Mouse (Mus musculus) neural tube, embryonic 15.5 days (tissue): ENCODE measurements around the gene Ubap2l. TPM values are rescaled to one million over a fixed set of nuclear protein-coding genes. Genes with fewer than 3 reads are reported as not detected.

Experiments used
- ATAC-seq: fragments of 200-750 bp; cut with Nextera tagmentation; 2 replicates; pipeline ENCODE4 v1.8.0; 2017; ENCODE audit warnings: mild to moderate bottlenecking, moderate TSS enrichment, moderate library complexity; ENCODE audit not compliant: low FRiP score
- H3K27ac ChIP-seq: fragments of 300-500 bp; sonication (generic); replicated peaks from 2 replicates; pipeline ENCODE4 v1.5.1; 2015; ENCODE audit warnings: mild to moderate bottlenecking, inconsistent platforms
- H3K27me3 ChIP-seq: fragments of 300-500 bp; sonication (generic); replicated peaks from 2 replicates; pipeline ENCODE4 v1.6.1; 2015; ENCODE audit warnings: inconsistent platforms
- H3K36me3 ChIP-seq: fragments of 300-500 bp; sonication (generic); 2 replicates; pipeline ENCODE4 v1.6.1; 2015; ENCODE audit warnings: inconsistent platforms
- H3K4me1 ChIP-seq: fragments of 300-500 bp; sonication (generic); 2 replicates; pipeline ENCODE4 v1.6.1; 2015; ENCODE audit warnings: inconsistent platforms
- H3K4me2 ChIP-seq: fragments of 300-500 bp; sonication (generic); 2 replicates; pipeline ENCODE4 v1.6.1; 2015; ENCODE audit warnings: inconsistent platforms, mild to moderate bottlenecking, moderate library complexity
- H3K4me3 ChIP-seq: fragments of 300-500 bp; sonication (generic); replicated peaks from 2 replicates; pipeline ENCODE4 v1.5.1; 2015; ENCODE audit warnings: mild to moderate bottlenecking, inconsistent platforms
- H3K9ac ChIP-seq: fragments of 300-500 bp; sonication (generic); replicated peaks from 2 replicates; pipeline ENCODE4 v1.6.1; 2015; ENCODE audit warnings: mild to moderate bottlenecking, inconsistent platforms
- H3K9me3 ChIP-seq: fragments of 300-500 bp; sonication (generic); replicated peaks from 2 replicates; pipeline ENCODE4 v1.6.1; 2016; ENCODE audit warnings: inconsistent platforms
- WGBS: fragments of 180-500 bp; shearing (Covaris S2); methylation state at CpG from one replicate; pipeline ENCODE4 v1.1.7; 2015; ENCODE audit warnings: mixed read lengths; 5-methylcytosine and 5-hydroxymethylcytosine counted together
- polyA plus RNA-seq: library from polyadenylated mRNA; unstranded; fragments of >200 nt; fragmentation: Nextera tagmentation; extraction: Ambion mirVana; gene quantifications from 2 replicates; pipeline ENCODE4 v1.2.1, GENCODE M21; 2015

Gene Ubap2l
- polyA plus RNA-seq, 1 experiment from 2014 or later = 122 TPM

DNA sequence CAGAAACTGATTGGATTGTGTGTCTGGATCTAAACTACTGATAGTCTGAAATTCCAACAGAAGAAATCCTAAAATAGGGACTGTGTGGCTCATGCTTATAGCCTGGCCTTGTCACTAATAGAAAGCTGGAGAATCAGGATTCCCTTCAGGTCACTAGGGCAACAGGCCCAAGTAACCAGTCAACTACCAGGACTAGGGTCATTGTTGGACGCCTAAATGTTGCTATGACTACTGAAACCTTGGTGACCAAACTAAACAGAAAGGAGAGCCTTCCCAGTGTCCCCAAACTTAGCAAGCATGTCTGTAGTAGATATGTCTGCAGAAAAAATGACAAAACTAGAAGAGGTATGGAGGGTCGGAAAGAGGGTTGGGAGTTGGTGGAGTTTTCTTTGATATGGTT, 10.1 kb upstream of the Ubap2l start:
- peaks cover 47% of the 10 kb centered on the region for H3K36me3 ChIP-seq
- H3K4me3 ChIP-seq = no peak overlapping the region
- H3K4me2 ChIP-seq = no peak overlapping the region
- no peak overlapping the region for H3K9ac ChIP-seq
- ATAC-seq = no peak
- H3K4me1 ChIP-seq = no peaks in the 10 kb centered on the region
- H3K9me3 ChIP-seq = no peaks in the 10 kb centered on the region
- WGBS = 66% methylated on average over 2 of the region's 2 CpGs
- no peaks in the 10 kb centered on the region for H3K27me3 ChIP-seq
- H3K27ac ChIP-seq = no peak overlapping the region

DNA sequence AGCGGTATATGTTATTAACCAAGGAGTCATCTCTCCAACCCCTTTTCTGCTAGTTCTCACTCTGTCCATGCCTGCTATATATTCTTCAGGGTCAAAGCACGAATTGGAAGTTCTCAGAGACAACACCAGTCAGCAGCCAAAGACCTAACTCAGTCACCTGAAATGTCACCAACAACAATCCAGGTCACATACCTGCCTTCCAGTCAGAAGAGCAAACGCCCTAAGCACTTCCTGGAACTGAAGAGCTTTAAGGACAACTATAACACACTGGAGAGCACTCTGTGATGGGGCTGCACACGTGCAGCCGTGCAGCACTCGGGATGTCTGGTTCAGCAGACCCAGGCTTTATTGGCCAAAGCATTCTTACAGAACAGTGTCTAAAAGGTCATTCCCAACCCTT, 9.1 kb upstream of the Ubap2l start:
- Histone ChIP-seq H3K27ac (no peak overlapping the region), H3K27me3 (no peaks in the 10 kb centered on the region), H3K4me2 (no peak overlapping the region), H3K9ac (no peak overlapping the region), H3K4me1 (no peaks in the 10 kb centered on the region), H3K36me3 (peaks cover 57% of the 10 kb centered on the region), H3K4me3 (no peak overlapping the region), H3K9me3 (no peaks in the 10 kb centered on the region)
- WGBS = 97% methylated on average over 6 of the region's 6 CpGs
- ATAC-seq = no peak

DNA sequence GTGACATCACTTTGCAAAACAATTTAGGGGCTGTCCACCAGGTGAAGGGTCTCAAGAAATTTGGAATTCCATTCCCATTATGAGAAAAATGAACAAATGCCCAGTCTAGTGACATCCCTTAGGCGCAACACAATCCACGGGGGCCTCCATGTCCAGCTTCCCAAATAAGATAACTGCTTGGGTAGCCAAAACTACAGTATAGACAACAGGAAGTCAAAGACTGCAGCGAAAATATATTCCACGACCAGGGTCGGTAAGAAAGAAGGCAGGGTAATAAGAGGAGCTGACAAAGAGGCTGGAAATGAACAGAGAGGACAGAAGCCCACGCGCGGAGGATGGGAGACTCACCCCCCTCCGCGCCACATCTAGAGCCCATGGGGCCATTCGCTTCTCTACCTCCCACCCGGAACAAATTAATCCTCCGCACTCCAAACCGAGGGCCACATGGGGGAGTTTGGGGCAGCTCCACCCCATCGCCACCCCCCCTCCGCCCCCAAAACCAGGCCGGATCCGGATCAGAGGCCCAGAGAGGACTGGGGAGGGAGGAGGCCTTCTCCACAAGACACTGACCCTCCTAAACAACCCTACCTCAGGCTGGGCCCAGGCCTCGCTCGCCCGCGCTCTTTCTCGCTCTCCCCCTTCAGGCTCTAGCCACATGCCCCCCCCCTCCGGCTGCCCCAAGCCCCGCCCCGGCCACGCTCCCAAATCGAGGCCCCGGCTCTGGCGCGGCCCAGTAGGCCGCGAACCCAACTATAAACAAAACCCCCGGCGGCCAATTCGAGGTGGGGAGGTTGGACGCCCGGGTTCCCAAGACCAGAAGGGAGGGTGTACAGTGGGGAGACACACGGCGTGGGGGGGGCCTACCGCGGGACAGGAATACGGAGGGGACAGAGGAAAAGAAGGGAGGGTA, 732 bp downstream of the Ubap2l start, which contains the start of gene 4933434E20Rik:
TSS of gene 4933434E20Rik (plus strand) at position 196 of the 910 bp plus-strand sequence.
- Histone ChIP-seq H3K36me3 (peaks cover 21% of the 10 kb centered on the region), H3K27ac (peak within 1 kb of the TSS; percentile 95), H3K9me3 (no peaks in the 10 kb centered on the region), H3K9ac (peak within 1 kb of the TSS; percentile 99), H3K27me3 (no peaks in the 10 kb centered on the region), H3K4me2 (peak within 1 kb of the TSS; percentile 71), H3K4me1 (peaks cover 39% of the 10 kb centered on the region), H3K4me3 (peak within 1 kb of the TSS; percentile 89)
- WGBS = under 1% methylated on average over 40 of the region's 43 CpGs
- ATAC-seq = peak; percentile 77

GRCm38 (mm10) chr3:90049691-90050090, 2.7 kb downstream of the Ubap2l start:
- Histone ChIP-seq H3K27me3 (no peaks in the 10 kb centered on the region), H3K36me3 (peaks cover 19% of the 10 kb centered on the region), H3K4me1 (peaks cover 30% of the 10 kb centered on the region), H3K27ac (no peak overlapping the region), H3K4me3 (no peak overlapping the region), H3K9ac (no peak overlapping the region), H3K9me3 (no peaks in the 10 kb centered on the region), H3K4me2 (no peak overlapping the region)
- WGBS = 66% methylated on average over 3 of the region's 3 CpGs
- no peak for ATAC-seq

- H3K27ac ChIP-seq = no peak overlapping the region
- H3K4me1 ChIP-seq = no peaks in the 10 kb centered on the region
- no peak overlapping the region for H3K4me3 ChIP-seq
- H3K9ac ChIP-seq = no peak overlapping the region
- peaks cover 61% of the 10 kb centered on the region for H3K36me3 ChIP-seq
- H3K4me2 ChIP-seq = no peak overlapping the region
- no peaks in the 10 kb centered on the region for H3K9me3 ChIP-seq
- 98% methylated on average over 1 of the region's 1 CpGs for WGBS
- no peak for ATAC-seq
- no peaks in the 10 kb centered on the region for H3K27me3 ChIP-seq
Measured at GRCm38 (mm10) chr3:90036263-90036662, 16.2 kb downstream of the Ubap2l start.

GRCm38 (mm10) chr3:90034653-90035052, 17.8 kb downstream of the Ubap2l start:
- H3K27ac ChIP-seq = no peak overlapping the region
- no peaks in the 10 kb centered on the region for H3K4me1 ChIP-seq
- no peak overlapping the region for H3K9ac ChIP-seq
- no peak for ATAC-seq
- no peak overlapping the region for H3K4me3 ChIP-seq
- 90% methylated on average over 2 of the region's 2 CpGs for WGBS
- H3K4me2 ChIP-seq = no peak overlapping the region
- no peaks in the 10 kb centered on the region for H3K27me3 ChIP-seq
- peaks cover 69% of the 10 kb centered on the region for H3K36me3 ChIP-seq
- H3K9me3 ChIP-seq = no peaks in the 10 kb centered on the region

- peaks cover 94% of the 10 kb centered on the region for H3K36me3 ChIP-seq
- no peak overlapping the region for H3K27ac ChIP-seq
- no peak overlapping the region for H3K4me2 ChIP-seq
- H3K9me3 ChIP-seq = no peaks in the 10 kb centered on the region
- no peaks in the 10 kb centered on the region for H3K4me1 ChIP-seq
- no peak overlapping the region for H3K9ac ChIP-seq
- H3K4me3 ChIP-seq = no peak overlapping the region
- 93% methylated on average over 4 of the region's 4 CpGs for WGBS
- H3K27me3 ChIP-seq = no peaks in the 10 kb centered on the region
- no peak for ATAC-seq
Measured at GRCm38 (mm10) chr3:90016626-90017025, 35.8 kb downstream of the Ubap2l start.

- Histone ChIP-seq H3K36me3 (peaks cover 96% of the 10 kb centered on the region), H3K27me3 (no peaks in the 10 kb centered on the region), H3K4me1 (no peaks in the 10 kb centered on the region), H3K9me3 (no peaks in the 10 kb centered on the region), H3K9ac (no peak overlapping the region), H3K27ac (no peak overlapping the region), H3K4me2 (no peak overlapping the region), H3K4me3 (no peak overlapping the region)
- 93% methylated on average over 2 of the region's 2 CpGs for WGBS
- ATAC-seq = no peak
Measured at GRCm38 (mm10) chr3:90010291-90010690, 42.1 kb downstream of the Ubap2l start.

GRCm38 (mm10) chr3:90004091-90004796, 48.2 kb downstream of the Ubap2l start:
- peaks cover 8% of the 10 kb centered on the region for H3K4me1 ChIP-seq
- H3K27ac ChIP-seq = no peak overlapping the region
- no peaks in the 10 kb centered on the region for H3K27me3 ChIP-seq
- no peak for ATAC-seq
- H3K4me3 ChIP-seq = no peak overlapping the region
- H3K36me3 ChIP-seq = peaks cover 67% of the 10 kb centered on the region
- H3K9me3 ChIP-seq = no peaks in the 10 kb centered on the region
- no peak overlapping the region for H3K9ac ChIP-seq
- no peak overlapping the region for H3K4me2 ChIP-seq
- 60% methylated on average over 3 of the region's 3 CpGs for WGBS

GRCm38 (mm10) chr3:89999830-90000229, 52.6 kb downstream of the Ubap2l start:
- Histone ChIP-seq H3K4me1 (peaks cover 26% of the 10 kb centered on the region), H3K36me3 (peaks cover 41% of the 10 kb centered on the region), H3K27ac (peak overlapping the region; percentile 5; the same call in 1 of the 2 replicates), H3K4me3 (no peak overlapping the region), H3K9me3 (no peaks in the 10 kb centered on the region), H3K4me2 (no peak overlapping the region), H3K27me3 (no peaks in the 10 kb centered on the region), H3K9ac (0 out of 2 replicates have a peak overlapping the region, but pooled peaks have one; percentile 73)
- WGBS = 88% methylated on average over 4 of the region's 4 CpGs
- ATAC-seq = no peak

DNA sequence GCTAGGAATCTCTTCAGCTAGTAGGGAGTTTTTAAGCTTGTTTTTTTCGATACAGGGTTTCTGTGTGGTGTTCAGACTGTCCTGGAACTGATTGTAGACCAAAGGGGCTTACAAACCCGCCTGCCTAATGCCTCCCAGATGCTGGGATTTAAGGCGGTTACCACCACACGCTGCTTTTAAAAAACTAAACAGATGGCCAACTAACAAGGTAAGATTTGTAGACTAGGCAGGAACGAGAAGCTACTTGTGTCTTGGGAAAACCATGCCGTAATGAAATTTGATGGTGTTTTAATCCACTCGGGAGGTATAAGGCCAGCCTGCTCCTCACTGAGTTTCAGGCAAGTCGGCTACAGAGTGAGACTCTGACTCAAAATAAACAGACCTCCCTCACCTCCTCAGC, 53.3 kb downstream of the Ubap2l start:
- peak overlapping the region; percentile 76 for H3K4me3 ChIP-seq
- peaks cover 46% of the 10 kb centered on the region for H3K36me3 ChIP-seq
- H3K4me1 ChIP-seq = peaks cover 26% of the 10 kb centered on the region
- 15% methylated on average over 8 of the region's 8 CpGs for WGBS
- peak overlapping the region; percentile 91 for H3K27ac ChIP-seq
- peak overlapping the region; percentile 93 for H3K4me2 ChIP-seq
- H3K9ac ChIP-seq = peak overlapping the region; percentile 73
- H3K9me3 ChIP-seq = no peaks in the 10 kb centered on the region
- H3K27me3 ChIP-seq = no peaks in the 10 kb centered on the region
- ATAC-seq = peak; percentile 35; the same call in 1 of the 2 replicates
